Mouse (Mus musculus) CD4-positive naive resting alpha-beta T cell, adult 57 days (primary cell): ENCODE data around the gene Gdap1l1. TPM values are rescaled to one million over a fixed set of nuclear protein-coding genes. Genes with fewer than 3 reads are reported as not detected.

Source experiments
- total RNA-seq: library from RNA; stranded (reverse); gene quantifications from one replicate; pipeline ENCODE4 v1.2.4, GENCODE M21; 2023

Gdap1l1 gene
- total RNA-seq: not detected

DNA sequence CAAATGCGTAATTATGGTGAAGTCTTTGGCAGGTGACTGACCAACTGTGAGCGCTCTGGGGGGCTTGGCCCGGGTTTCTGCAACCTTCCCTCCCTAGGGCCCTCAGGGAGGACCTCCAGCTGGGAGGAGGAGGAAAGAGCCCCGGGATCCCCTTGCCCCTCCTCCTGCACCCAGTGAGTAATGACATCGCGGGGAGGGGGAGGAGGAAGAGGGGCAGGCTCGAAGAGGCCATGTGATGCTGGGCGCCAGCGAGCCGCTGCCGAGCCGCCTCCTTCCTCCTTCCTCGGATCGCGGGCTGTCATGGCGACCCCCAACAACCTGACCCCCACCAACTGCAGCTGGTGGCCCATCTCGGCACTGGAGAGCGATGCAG, at the start of gene Gdap1l1:
TSS of gene Gdap1l1 (plus strand) at position 231 of the 373 bp plus-strand sequence.

DNA sequence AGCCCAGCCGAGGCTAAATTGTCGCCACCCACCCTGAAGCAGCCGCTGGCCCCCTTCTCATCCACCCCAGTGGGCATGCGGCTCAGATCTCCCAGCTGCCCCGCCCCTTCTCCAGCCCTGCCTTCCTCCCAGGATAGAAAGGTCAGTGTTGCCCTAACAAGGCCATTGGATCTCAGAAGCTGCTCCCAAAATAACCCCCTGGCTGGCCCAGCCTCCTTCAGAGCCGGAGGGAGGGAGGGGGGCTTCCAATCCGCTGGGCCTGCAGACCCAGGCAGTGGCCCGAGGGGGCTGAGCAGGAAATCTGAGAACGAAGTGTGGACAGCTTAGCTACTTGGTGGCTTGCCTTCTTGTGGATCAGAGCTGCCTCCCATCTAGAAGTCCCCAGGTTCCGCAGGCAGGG, 40.4 kb upstream of the Gdap1l1 start, which contains the start of gene Jph2:
TSS of gene Jph2 (minus strand) at position 89 of the 400 bp plus-strand sequence.

DNA sequence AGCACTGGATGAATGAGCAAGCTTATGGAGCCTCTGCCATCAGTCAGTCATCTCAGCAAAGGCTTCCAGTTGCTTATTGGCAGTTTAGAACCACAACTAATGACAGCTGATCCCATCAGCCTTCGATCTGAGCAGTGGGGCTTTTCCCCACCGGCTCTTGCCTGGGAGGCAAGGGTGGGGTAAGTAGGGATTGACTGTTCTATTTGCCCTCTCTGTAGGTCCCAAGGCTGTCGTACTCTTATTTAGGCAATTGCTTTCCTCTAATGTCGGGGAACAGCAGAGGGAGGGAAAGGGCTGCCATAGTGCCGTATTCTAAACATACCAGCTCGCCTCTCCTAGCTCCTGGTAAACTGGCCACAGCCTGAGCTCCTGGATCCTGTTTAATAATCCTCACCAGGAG, 13.7 kb upstream of the Gdap1l1 start, which contains the start of gene Oser1:
TSS of gene Oser1 (minus strand) at position 101 of the 400 bp plus-strand sequence.

DNA sequence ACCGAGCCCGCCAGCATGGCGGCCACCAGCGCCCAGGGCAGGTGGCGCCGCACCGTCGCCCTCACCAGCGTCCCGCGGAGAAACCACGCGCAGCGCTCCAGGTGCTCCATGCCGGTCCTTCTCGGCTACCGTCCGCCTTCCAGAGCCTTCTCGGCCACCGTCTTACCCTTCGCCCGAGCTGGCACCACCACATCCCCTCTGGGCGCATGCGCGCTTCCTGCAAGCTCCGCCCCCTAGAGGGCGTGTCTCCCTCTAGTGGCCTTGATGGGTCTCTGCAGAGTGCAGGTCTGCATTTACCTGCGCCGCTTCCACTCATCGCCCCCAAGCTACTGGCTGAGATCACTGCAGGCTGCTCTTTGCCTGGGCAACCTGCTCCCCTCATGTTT, 34.2 kb downstream of the Gdap1l1 start, which contains the start of gene Fitm2:
TSS of gene Fitm2 (minus strand) at position 164 of the 386 bp plus-strand sequence.

DNA sequence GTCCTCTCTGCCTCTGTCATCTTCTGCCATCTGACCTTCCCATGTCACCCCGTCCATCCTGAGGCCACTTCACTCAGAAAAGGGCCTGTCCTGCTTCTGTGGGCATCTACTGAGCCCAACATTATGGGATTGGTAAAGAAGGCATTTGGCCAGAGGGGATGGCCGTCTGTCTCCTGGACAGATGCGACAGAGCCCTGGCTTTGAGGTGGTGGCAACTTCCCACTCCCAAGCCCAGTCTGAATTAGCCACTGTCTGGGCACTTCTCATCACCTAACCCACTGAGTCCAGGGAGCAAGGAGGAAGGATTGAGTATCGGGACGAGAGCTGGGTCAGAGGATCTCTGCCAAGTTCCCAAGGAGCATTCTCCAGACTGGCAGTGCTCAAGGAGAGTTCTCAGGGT, 53.7 kb downstream of the Gdap1l1 start, which contains the start of gene R3hdml:
TSS of gene R3hdml (plus strand) at position 301 of the 400 bp plus-strand sequence.

Other genes with a start within 250 kb of the Gdap1l1 start
- gene Tox2, start 235.4 kb upstream of the Gdap1l1 start, total RNA-seq: 1.4 TPM
- gene Jph2, start 40.5 kb upstream of the Gdap1l1 start, total RNA-seq: not detected
- gene Oser1, start 13.8 kb upstream of the Gdap1l1 start, total RNA-seq: 153 TPM
- gene Fitm2, start 34.2 kb downstream of the Gdap1l1 start, total RNA-seq: 4.0 TPM
- not detected for gene R3hdml, start 53.8 kb downstream of the Gdap1l1 start, total RNA-seq
- not detected for gene Hnf4a, start 68.3 kb downstream of the Gdap1l1 start, total RNA-seq
- gene Ttpal, start 163.8 kb downstream of the Gdap1l1 start, total RNA-seq: 67.8 TPM
- gene Serinc3, start 206.7 kb downstream of the Gdap1l1 start, total RNA-seq: 625 TPM
- gene Pkig, start 219.9 kb downstream of the Gdap1l1 start, total RNA-seq: 25.3 TPM